Mouse (Mus musculus) c-Kit-negative CD71-positive TER-119-positive erythroid progenitor cells, embryonic 14.5 days (primary cell): Measurements from ENCODE around the gene Togaram2.
"Not testable (repeated sequence)": the region's sequence is repeated elsewhere in the genome, so short reads cannot be mapped to it uniquely, and the experiment has no call there.

ENCODE experiments used
- DNase-seq: peaks from one replicate; pipeline ENCODE4 v3.0.0-alpha.2; 2013; ENCODE audit warnings: low read depth, low spot score

Gene Togaram2

DNA sequence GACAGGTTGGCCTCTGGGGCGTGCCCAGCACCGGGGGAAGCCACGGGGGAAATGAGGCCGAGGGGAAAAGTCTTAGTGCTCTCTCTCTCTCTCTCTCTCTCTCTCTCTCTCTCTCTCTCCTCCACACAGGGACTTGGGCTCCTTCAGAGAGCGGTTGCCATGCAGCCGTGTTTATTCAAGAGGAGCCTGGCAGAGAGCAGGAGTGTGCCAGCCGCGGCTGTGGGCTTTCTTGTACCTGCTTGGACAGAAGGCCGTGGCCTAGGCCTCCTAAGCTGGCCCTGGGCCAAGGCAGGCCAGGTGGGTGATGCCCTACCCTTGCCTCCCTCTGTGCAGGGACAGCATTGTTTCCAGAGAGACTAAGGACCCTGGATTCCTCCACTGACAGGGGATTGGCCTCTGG, at the start of gene Togaram2:
TSS of gene Togaram2 (plus strand) at position 170 of the 400 bp plus-strand sequence.
- no peak for DNase-seq

DNA sequence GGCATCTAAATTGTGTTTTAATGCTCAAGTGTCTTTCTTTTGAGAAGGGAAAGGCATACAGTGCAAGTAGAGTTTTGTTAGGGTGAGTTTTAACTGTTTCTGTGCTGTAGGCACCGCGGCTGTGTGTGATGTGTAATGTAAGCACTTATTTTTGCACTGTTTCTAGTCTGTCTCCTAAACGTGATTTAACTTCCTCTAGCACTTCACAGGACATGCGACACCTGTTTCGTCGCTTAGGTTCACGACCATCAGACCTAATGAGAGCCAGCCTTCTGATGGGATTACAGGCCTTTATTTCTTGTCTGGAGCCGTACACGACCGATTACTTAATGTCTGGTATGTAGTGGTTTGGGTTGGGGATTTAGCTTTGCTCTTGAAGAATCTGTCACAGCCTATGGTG, 41.3 kb upstream of the Togaram2 start:
- DNase-seq: no peak

DNA sequence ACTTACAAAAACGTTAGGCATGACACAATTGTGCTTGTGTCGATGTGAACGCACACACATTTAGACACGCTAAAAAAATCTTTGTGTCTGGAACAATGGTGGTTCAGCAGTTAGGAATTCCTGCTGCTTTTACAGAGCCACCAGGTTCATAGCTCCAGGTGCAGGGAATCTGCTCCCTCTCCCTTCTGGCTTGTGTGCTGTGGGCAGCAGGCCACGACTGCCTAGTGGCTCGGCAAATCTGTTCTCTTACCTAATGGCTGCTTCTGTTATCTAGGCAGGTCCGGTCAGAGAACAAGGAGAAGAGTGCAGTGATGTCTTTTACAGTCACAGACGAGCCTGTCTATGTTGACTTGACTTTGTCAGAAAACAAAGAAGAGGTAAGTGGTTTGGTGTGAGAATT, 39.7 kb upstream of the Togaram2 start:
- no peak for DNase-seq

- DNase-seq: no peak
Measured at GRCm38 (mm10) chr17:71636786-71637185, 36.3 kb upstream of the Togaram2 start.

GRCm38 (mm10) chr17:71637750-71638265, 35.3 kb upstream of the Togaram2 start:
- no peak for DNase-seq

GRCm38 (mm10) chr17:71639056-71639455, 34.0 kb upstream of the Togaram2 start:
- DNase-seq: not testable (repeated sequence)

DNA sequence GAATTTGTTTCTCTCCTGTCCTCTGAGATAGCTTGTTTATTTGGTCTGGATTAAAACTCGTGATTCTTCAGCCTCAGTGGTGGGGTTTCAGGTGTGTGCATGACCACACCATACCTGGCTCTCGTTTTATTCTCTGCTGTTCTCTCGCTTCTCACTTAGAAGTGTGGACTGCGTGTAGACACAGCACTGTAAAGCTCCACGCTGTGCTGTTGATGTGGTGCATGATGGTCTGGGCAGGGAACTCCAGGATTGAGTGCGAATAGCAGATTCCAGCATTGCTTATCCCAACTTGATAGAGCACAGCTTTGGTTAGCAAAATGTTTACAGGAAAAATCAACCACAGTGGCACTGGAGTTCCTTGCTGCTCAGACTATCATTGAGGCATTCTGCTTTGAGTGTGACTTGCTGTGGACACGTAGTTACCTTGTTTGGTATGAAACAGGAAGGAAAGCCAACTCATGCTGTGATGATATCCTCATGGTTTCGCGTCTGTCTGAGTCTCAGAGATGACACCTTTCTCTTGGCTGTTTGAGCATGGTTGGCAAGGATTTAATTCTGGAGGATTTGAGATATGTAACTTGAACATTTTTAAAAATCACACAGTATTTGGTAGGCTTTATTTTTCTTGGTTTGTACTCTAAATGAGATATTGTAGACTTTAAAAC, 32.5 kb upstream of the Togaram2 start:
- DNase-seq: no peak

DNA sequence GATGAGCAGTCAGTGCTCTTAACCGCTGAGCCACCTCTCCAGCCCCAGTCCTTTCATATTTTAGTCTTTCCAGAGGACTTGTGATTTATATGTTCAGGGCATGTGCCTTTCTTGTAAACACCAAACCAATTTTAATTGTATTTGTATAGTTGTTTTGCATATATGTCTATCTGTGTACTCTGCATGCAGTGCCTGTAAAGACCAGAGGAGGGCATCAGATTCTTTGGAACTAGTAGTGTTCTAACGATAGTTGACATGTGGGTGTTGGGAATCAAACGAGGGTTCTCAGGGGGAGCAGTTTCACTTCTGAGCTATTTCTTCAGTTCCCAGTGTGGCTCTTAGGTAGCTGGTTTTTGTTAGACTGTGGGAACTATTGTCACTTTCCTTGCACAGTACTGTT, 30.9 kb upstream of the Togaram2 start:
- no peak for DNase-seq

DNA sequence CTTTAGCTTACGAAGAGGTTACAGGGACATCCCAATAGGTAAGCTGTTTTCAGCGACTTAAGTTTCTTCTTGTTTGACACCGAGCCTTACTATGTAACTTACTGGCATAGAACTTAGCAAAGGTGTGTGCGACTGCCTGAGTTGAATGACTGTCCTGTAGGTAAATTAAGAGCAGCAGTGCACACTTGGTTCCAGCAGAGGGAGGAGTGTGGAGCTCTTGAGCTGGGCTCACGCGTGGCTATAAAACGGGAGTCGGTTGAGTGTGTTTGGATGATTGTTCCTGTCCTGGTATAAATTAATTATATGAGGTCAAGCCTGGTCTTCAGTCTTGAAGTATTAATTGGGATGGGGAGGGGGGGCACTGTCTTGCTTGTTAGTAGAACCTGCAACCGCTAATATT, 23.1 kb upstream of the Togaram2 start:
- DNase-seq: no peak

GRCm38 (mm10) chr17:71652495-71652894, 20.6 kb upstream of the Togaram2 start:
- DNase-seq: no peak

- no peak for DNase-seq
Measured at GRCm38 (mm10) chr17:71652934-71653333, 20.1 kb upstream of the Togaram2 start.

- DNase-seq: no peak
Measured at GRCm38 (mm10) chr17:71657521-71657920, 15.5 kb upstream of the Togaram2 start.

DNA sequence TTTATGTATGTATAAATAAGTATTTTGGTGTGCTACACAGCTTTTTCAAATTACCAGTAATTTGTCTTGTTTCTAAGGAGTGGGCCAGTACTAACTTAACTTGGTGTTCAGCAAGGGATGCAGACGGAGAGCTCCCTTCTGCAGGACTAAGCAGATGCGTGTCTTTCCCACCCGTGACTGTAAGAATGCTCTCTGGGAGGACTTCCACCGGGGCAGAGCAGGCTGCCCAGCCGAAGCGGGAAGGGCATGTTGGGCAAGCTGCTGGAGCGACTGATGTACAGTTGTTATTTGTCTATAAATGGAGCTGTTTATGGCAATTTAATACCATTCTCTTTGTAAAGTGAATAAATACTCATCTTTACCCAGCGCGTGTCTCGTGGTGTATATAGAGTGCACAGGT, 14.4 kb upstream of the Togaram2 start:
- DNase-seq: no peak

DNA sequence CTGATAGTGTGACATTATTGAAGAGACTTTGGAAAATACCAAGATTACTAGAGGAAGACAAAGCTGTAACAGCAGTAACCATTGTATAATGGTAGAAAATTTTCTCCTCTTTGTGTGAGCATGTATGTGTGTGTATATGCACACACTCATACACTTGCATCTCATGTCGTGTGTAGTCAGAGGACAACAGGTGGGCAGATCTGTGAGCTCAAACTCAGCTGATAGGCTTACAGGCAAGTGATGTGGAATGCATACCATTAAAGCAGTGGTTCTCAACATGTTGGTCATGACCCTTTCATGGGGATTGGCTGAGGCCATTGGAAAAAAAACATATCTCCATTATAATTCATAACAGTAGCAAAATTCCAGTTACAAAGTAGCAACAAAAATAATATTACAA, 12.7 kb upstream of the Togaram2 start:
- DNase-seq: no peak

DNA sequence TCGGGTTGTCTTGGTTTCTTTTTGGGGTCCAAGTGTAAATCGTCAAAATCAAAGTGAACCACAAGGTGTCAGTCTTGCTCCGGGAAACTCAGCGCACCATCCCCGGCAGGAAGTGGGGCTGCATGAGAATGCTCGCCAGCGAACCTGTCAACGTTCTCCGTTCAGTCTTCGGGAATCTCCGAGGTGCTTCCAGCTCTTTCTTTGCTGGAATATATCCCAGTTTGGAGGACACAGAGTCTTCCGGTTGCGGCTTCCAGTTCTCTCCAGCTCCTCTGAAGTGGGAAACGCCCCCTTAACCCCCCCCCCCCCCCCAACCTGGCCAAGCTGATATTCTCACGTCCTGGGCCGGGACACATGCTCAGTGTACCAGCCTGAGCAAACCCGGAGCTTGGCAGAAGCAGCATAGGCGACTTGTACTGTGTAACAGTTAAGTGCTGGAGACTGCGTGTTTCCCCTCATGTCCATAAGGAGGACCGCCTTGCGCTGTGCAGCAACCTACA, 10.3 kb upstream of the Togaram2 start:
- no peak for DNase-seq

GRCm38 (mm10) chr17:71663491-71663890, 9.6 kb upstream of the Togaram2 start:
- DNase-seq: no peak

GRCm38 (mm10) chr17:71664172-71664571, 8.9 kb upstream of the Togaram2 start:
- DNase-seq: no peak

DNA sequence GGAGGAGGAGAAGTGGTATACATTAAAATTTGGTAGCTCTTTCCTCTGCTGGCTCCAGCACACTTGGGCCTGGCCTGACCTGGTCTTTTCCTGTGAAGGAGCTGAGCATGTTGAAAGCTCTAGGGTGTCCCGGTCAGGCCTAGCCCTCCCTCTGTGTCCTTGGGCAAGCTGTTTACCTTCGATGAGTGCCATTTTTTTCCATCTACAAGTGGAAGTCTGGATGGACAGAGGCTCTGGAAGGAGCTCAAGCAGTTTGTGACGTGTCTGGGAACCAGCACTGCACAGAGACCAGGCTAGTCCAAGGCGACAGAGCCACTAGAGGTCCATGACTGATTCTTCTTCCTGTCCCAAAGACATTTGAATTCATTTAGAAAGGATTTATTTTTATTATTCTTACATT, 7.9 kb upstream of the Togaram2 start:
- DNase-seq: no peak

DNA sequence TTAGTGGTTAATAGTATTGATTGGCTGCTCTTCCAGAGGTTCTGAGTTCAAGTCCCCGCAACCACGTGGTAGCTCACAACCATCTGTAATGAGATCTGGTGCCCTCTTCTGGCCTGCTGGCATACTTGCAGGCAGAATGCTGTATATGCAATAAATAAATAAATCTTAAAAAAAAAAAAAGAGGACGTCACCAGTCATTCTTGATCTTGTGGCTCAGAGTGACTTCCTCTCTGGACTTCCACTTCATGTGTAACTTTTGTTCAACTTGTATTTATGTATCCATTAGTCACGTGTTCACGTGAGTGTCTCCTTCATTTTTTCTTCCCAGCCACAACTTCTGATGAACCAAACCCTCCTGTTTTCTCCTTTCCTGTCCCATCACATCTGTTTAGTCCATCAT, 3.5 kb upstream of the Togaram2 start:
- DNase-seq: no peak

DNA sequence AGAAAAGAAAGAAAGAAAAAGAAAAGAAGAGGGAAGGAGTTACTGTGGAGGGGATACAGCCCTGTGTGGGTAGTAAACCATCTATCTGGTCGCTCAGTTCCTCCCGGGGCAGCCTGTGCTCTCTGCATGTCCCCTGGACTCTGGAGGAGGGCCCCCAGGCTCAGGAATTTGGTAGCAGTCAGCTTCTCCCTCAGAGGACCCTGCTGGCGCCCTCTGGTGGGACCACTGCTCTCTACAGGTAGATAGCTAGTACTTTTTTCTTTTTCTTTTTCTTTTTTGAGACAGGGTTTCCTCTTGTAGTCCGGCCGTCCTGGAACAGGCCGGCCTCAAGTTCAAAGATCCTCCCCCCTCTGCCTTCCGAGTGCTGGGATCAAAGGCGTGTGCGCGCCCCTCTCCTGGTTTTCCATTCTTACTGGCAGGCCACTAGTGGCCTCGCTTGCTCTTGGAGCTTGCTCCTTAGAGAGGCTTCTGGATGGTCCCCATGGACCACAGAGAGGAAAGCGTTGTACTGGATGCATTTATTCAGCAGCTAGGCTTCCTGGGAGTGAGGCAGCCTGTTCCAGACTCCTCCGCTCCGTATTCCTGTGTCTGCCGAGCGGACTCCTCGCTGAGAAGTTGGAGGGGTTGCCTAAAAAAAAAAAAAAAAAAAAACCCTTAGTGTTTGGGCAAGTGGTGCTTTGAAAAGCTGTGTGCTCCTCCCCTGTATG, 1.1 kb upstream of the Togaram2 start:
- DNase-seq: no peak

DNA sequence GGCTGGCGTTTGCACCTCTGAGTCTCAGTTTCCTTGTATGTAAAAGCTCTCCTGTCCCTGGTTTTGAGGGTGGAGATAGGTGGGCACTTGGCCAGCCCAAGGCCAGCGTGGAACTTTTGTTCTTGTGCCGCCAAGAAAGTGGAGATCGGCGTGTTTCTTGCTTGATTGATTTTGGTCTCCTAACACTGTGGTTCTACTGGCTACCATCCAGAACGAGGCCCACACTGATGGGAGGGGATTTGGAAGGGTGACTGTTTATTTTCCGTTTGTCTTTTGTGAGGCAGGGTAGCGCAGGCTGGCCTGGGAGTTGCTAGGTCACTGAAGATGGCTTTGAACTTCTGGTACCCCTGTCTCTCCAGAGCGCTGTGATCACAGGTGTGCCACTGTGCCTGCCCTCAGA, 875 bp downstream of the Togaram2 start:
- no peak for DNase-seq

DNA sequence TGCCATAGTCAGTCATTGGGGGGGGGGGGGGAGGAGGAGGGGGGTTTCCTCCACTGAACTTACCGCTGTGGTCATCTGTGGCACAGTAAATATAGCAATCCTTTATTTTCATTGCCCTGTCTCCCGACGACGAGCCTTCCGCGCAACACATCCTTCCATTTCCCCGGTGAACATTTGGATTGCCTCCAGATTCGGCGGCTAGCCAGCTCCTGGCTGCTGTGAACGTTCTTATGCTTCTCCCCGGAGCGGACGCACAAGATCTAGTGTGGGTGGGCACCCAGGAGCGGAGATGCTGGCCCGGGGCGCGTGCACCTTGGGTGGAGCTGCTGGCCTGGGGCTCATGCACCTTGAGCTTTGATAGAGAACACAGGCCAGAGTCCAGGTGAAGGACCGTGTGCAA, 1.8 kb downstream of the Togaram2 start:
- DNase-seq: no peak

DNA sequence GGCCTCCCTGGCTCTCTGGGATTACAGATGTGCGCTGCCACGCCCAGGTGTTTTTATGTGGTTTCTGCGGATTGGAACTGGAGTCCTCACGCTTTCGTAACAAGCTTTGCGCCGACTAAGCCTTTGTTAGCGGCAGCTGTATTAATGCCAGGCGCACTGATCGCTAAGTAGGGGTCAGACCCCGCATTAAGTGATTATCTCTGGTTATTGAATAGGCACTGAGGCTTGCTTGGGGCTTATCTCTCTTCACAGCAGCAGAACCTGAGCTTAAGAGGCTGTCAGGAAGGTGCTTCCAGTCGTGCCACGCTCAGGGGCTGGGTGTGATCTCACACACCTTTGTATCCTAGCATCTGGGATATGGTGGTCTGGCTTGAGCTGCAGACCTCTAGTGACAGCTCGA, 8.6 kb downstream of the Togaram2 start:
- no peak for DNase-seq
